Mouse (Mus musculus): Measurements from ENCODE around the gene Atp6v0a1. TPM values are rescaled to one million over a fixed set of nuclear protein-coding genes. Genes with fewer than 3 reads are reported as not detected.

Atp6v0a1 gene
- total and polyA plus RNA-seq, 2 experiments from 2014 or later, result 162 to 179 TPM

DNA sequence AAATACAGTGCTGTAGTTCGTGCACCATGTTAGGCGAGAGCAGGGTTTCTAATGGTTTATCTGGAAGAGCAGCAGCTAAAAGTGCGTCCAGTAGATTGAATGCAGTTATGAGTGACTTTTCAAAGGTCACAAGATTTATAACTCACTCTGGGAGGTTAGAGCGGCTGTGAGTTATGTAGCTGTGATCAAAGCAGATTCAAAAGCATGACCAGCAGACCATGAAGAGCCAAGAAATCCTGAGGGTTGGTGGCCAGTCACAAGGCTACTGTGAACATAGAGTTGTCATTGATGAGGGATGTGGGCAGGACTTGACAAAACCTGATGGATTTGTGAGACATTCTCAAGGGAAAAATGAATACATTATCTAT is 26.1 kb downstream of the Atp6v0a1 start:
- no peak overlapping the region for H3K4me2 ChIP-seq (ENCODE audit: low read depth)
- peaks cover 85% of the 10 kb centered on the region for H3K36me3 ChIP-seq (ENCODE audit: insufficient read depth)
- H3K27me3 ChIP-seq (ENCODE audit: insufficient read depth, low read length), result no peaks in the 10 kb centered on the region
- DNase-seq (no peak), ATAC-seq (no peak)
- H3K4me1 ChIP-seq (ENCODE audit: insufficient read depth), result no peaks in the 10 kb centered on the region
- no peak overlapping the region for H3K4me3 ChIP-seq (ENCODE audit: low read depth, low read length)
- 90% methylated on average over 4 of the region's 4 CpGs for WGBS
- no peak overlapping the region for H3K9ac ChIP-seq
- no peak overlapping the region for H3K27ac ChIP-seq (ENCODE audit: low read depth, low read length)
- no peak for TF ChIP-seq CTCF (IDR thresholded peaks at IDR 0.05; ENCODE audit: low read depth)
- H3K9me3 ChIP-seq (ENCODE audit: low read length), result no peaks in the 10 kb centered on the region

DNA sequence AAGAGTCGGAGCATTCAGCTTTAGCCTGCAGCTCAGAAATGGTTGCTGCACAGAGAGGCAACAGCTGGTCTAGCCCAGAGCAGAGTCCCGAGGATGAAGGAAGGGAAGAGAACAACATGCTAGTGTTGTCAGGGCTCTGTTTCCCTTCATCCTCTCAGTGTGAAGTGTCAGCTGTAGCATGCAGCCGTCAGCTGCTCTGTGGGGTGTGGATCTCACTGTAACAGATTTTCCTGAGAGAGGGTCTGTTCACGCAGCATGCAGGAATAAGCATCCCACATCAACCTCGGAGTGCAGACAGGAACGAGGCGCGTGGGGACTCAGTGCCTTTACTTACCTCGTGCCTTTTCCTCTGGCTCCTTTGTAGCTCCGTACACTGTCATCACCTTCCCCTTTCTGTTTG is 28.5 kb downstream of the Atp6v0a1 start:
- Histone ChIP-seq H3K9me3 (ENCODE audit: low read length) (no peaks in the 10 kb centered on the region), H3K4me1 (ENCODE audit: insufficient read depth) (no peaks in the 10 kb centered on the region), H3K27ac (ENCODE audit: low read depth, low read length) (no peak overlapping the region), H3K36me3 (ENCODE audit: insufficient read depth) (peaks cover 87% of the 10 kb centered on the region), H3K9ac (no peak overlapping the region), H3K27me3 (ENCODE audit: insufficient read depth, low read length) (no peaks in the 10 kb centered on the region), H3K4me2 (ENCODE audit: low read depth) (no peak overlapping the region), H3K4me3 (ENCODE audit: low read depth, low read length) (no peak overlapping the region)
- ATAC-seq, result no peak
- DNase-seq, result no peak
- TF ChIP-seq CTCF (IDR thresholded peaks at IDR 0.05; ENCODE audit: low read depth), result no peak
- WGBS, result 82% methylated on average over 10 of the region's 10 CpGs

DNA sequence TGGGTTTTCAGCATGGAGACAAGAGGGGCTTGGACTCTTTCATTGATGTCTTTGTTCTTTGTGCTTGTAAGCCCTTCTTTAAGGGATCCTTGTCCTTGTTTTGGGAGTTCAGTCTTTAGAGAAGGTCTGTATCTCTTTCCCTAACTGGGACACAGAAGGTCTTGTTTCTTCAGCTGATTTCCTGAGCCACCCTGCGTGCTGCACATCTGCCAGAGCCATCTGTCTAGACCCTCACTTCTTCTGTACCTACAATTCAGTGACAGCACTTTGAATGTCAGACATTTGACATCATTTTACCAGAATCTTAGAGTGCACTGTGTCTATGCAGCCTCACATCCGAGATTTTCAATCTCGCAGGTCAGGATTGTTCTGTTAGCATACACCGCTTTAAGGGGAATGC is 36.6 kb downstream of the Atp6v0a1 start:
- Histone ChIP-seq H3K4me2 (ENCODE audit: low read depth) (no peak overlapping the region), H3K4me3 (ENCODE audit: low read depth, low read length) (no peak overlapping the region), H3K9ac (no peak overlapping the region), H3K27ac (ENCODE audit: low read depth, low read length) (no peak overlapping the region), H3K4me1 (ENCODE audit: insufficient read depth) (no peaks in the 10 kb centered on the region), H3K36me3 (ENCODE audit: insufficient read depth) (peaks cover 93% of the 10 kb centered on the region), H3K9me3 (ENCODE audit: low read length) (no peaks in the 10 kb centered on the region), H3K27me3 (ENCODE audit: insufficient read depth, low read length) (no peaks in the 10 kb centered on the region)
- DNase-seq (no peak), ATAC-seq (no peak)
- WGBS, result 92% methylated on average over 4 of the region's 4 CpGs
- no peak for TF ChIP-seq CTCF (IDR thresholded peaks at IDR 0.05; ENCODE audit: low read depth)

DNA sequence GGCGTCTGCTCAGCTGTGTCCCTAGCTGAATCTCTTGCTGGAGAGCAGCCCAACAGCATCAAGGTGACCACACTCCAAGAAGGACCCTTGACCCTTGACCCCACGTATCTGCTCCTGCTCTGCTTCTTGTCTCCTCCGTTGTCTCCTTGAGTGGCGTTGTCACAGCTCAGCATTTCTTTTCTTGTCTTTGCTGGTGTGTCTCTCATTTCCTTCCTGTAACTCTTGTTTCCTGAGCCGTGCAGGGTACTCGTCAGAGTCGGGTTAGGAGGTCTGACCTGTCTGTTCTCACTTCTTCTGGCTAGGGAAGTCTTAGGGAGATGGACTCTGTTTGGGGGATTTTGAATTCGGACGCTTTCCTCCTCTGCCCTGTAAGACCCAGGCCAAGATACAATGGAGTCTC is 37.2 kb downstream of the Atp6v0a1 start:
- Histone ChIP-seq H3K4me3 (ENCODE audit: low read depth, low read length) (no peak overlapping the region), H3K4me1 (ENCODE audit: insufficient read depth) (no peaks in the 10 kb centered on the region), H3K4me2 (ENCODE audit: low read depth) (no peak overlapping the region), H3K36me3 (ENCODE audit: insufficient read depth) (peaks cover 92% of the 10 kb centered on the region), H3K9ac (no peak overlapping the region), H3K27me3 (ENCODE audit: insufficient read depth, low read length) (no peaks in the 10 kb centered on the region), H3K9me3 (ENCODE audit: low read length) (no peaks in the 10 kb centered on the region), H3K27ac (ENCODE audit: low read depth, low read length) (no peak overlapping the region)
- ATAC-seq, result no peak
- TF ChIP-seq CTCF (IDR thresholded peaks at IDR 0.05; ENCODE audit: low read depth), result no peak
- WGBS, result 69% methylated on average over 9 of the region's 9 CpGs
- DNase-seq, result no peak

DNA sequence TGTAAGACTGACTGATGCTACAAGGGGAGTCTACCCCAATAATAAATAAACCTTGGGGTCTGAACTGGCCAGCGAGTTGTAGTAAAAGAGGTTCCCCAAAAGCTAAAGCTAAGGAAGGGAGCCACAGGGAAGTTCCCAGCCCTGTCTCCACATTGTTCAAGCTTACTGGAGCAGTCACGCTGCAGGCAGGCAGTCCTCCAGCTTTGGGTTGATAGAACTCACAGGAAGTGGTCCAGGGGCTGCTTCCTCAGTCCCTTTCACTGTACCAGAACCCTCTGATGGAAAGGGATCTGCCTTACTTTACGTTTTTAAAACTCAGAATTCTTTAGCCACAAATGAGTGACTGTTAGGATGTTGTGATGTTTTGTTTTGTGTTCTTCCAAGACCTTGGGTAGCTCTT is 38.2 kb downstream of the Atp6v0a1 start:
- H3K4me1 ChIP-seq (ENCODE audit: insufficient read depth), result no peaks in the 10 kb centered on the region
- WGBS, result 89% methylated on average over 3 of the region's 3 CpGs
- H3K4me3 ChIP-seq (ENCODE audit: low read depth, low read length), result no peak overlapping the region
- H3K9ac ChIP-seq, result no peak overlapping the region
- no peak overlapping the region for H3K4me2 ChIP-seq (ENCODE audit: low read depth)
- DNase-seq (no peak), ATAC-seq (no peak)
- no peak overlapping the region for H3K27ac ChIP-seq (ENCODE audit: low read depth, low read length)
- H3K9me3 ChIP-seq (ENCODE audit: low read length), result no peaks in the 10 kb centered on the region
- peaks cover 93% of the 10 kb centered on the region for H3K36me3 ChIP-seq (ENCODE audit: insufficient read depth)
- H3K27me3 ChIP-seq (ENCODE audit: insufficient read depth, low read length), result no peaks in the 10 kb centered on the region
- TF ChIP-seq CTCF (IDR thresholded peaks at IDR 0.05; ENCODE audit: low read depth), result no peak

DNA sequence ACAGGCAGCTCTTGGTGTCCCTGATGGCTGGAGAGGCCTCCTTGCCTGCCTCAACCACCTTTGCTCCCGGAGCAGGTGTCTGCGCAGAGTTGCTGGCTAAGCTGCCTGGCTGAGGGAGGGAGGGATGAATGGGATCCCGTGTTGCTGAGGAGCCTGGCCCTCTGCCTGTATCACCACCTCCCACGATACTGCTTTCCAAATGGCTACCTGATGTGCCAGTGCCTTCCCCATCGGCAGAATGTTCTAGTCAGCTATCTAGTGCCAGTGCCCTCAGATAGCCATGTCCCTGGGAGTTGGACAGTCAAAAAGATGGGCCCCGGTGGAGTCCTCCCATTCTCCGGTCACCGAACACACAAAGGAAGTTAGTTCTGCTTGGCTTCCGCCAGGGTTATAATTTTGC is 41.1 kb downstream of the Atp6v0a1 start:
- WGBS, result 82% methylated on average over 9 of the region's 9 CpGs
- DNase-seq (no peak), ATAC-seq (no peak)

DNA sequence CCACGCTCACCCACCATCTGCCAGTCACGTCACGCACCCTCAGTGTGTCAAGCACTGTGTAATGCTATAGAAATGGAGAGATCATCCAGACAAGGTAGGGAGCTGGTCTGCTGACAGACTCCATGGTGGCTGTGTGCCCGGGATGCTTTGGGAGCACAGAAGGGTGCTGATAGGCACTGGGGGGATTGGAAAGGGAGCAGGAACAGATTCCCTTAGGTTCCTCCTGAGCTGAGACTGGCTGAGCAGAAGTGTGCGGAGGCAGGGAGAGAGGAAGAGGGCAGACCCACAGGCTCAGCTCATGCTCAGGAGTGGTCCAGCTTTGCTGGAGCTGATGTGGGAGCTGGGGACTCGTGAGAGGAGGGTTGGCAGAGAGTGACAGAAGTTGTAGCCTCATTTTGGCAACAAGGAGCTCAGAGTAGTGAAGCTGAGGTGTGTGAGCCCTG is 41.8 kb downstream of the Atp6v0a1 start:
- Histone ChIP-seq H3K4me2 (ENCODE audit: low read depth) (no peak overlapping the region), H3K27ac (ENCODE audit: low read depth, low read length) (no peak overlapping the region), H3K27me3 (ENCODE audit: insufficient read depth, low read length) (no peaks in the 10 kb centered on the region), H3K4me3 (ENCODE audit: low read depth, low read length) (no peak overlapping the region), H3K4me1 (ENCODE audit: insufficient read depth) (no peaks in the 10 kb centered on the region), H3K9me3 (ENCODE audit: low read length) (no peaks in the 10 kb centered on the region), H3K9ac (no peak overlapping the region), H3K36me3 (ENCODE audit: insufficient read depth) (peaks cover 88% of the 10 kb centered on the region)
- DNase-seq (no peak), ATAC-seq (no peak)
- 81% methylated on average over 6 of the region's 6 CpGs for WGBS
- TF ChIP-seq CTCF (IDR thresholded peaks at IDR 0.05; ENCODE audit: low read depth), result no peak

More for the DNA sequence above, 41.1 kb downstream of the Atp6v0a1 start:
- no peaks in the 10 kb centered on the region for H3K9me3 ChIP-seq (ENCODE audit: low read length)
- H3K4me1 ChIP-seq (ENCODE audit: insufficient read depth), result no peaks in the 10 kb centered on the region
- no peak for TF ChIP-seq CTCF (IDR thresholded peaks at IDR 0.05; ENCODE audit: low read depth)
- peaks cover 88% of the 10 kb centered on the region for H3K36me3 ChIP-seq (ENCODE audit: insufficient read depth)
- no peak overlapping the region for H3K9ac ChIP-seq
- H3K27me3 ChIP-seq (ENCODE audit: insufficient read depth, low read length), result no peaks in the 10 kb centered on the region
- no peak overlapping the region for H3K27ac ChIP-seq (ENCODE audit: low read depth, low read length)
- no peak overlapping the region for H3K4me3 ChIP-seq (ENCODE audit: low read depth, low read length)
- H3K4me2 ChIP-seq (ENCODE audit: low read depth), result no peak overlapping the region

DNA sequence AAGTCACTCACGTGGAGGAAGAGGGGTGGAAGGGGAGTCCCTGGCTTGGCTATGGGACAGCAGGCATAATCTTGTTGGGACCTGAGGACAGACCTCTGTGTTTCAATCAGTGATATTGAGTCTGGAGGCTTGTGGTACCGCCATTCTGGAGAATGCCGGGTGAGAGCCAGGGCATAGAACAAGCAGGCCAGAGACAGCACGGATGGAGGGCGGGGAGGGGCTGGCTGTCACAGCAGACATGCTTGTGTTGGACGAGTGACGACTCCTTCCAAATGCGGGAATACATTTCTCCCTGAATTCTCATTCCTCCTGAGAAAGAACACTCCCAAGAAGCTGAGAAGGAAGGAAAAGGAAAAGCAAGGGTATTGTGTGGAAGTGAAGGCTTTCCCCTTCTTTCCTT is 42.4 kb downstream of the Atp6v0a1 start:
- ATAC-seq, result no peak
- H3K27me3 ChIP-seq (ENCODE audit: insufficient read depth, low read length), result no peaks in the 10 kb centered on the region
- H3K9me3 ChIP-seq (ENCODE audit: low read length), result no peaks in the 10 kb centered on the region
- 79% methylated on average over 8 of the region's 8 CpGs for WGBS
- no peaks in the 10 kb centered on the region for H3K4me1 ChIP-seq (ENCODE audit: insufficient read depth)
- H3K27ac ChIP-seq (ENCODE audit: low read depth, low read length), result no peak overlapping the region
- H3K36me3 ChIP-seq (ENCODE audit: insufficient read depth), result peaks cover 88% of the 10 kb centered on the region
- no peak for TF ChIP-seq CTCF (IDR thresholded peaks at IDR 0.05; ENCODE audit: low read depth)
- no peak overlapping the region for H3K4me3 ChIP-seq (ENCODE audit: low read depth, low read length)
- no peak for DNase-seq
- H3K9ac ChIP-seq, result no peak overlapping the region
- H3K4me2 ChIP-seq (ENCODE audit: low read depth), result no peak overlapping the region
